ENCODE assay signal across 9 mouse cellular contexts in genomic region chr17:33032376-33032775, GRCm38 (mm10). TPM values are rescaled to one million over a fixed set of nuclear protein-coding genes. Genes with fewer than 3 reads are reported as not detected.
DNase-seq lines count a peak whose midpoint lies in the region; ATAC-seq and TF ChIP-seq lines count a peak whose summit lies in the region.
"Had no signal": no experiment of that assay in that cellular context is flagged by ENCODE, and none has a peak within 500 bp of the region (broad histone marks: within the 10 kb centered on the region; RNA-seq: fewer than 3 reads in every experiment).

No protein-coding gene starts in this region.

- H3K9ac ChIP-seq in forebrain, embryonic 12.5 days: peak overlapping the region; percentile 87
- H3K9ac ChIP-seq in liver, embryonic 13.5 days: peak overlapping the region; percentile 83
- 0 out of 2 replicates have a peak overlapping the region, but pooled peaks have one; percentile 61 for H3K9ac ChIP-seq in stomach, postnatal 0 days (ENCODE audit: low read length)

- peaks cover 3% of the 10 kb centered on the region for H3K36me3 ChIP-seq in forebrain, embryonic 12.5 days (replicated peaks)
- peaks cover 3% of the 10 kb centered on the region for H3K36me3 ChIP-seq in liver, embryonic 13.5 days
- H3K36me3 ChIP-seq in stomach, postnatal 0 days (ENCODE audit: control insufficient read depth, insufficient read depth, low read length): no peaks in the 10 kb centered on the region

- peak; percentile 29 for DNase-seq in embryo, embryonic 10.5 days (ENCODE audit: low spot score)
- no peak for DNase-seq in embryo, embryonic 10 days (ENCODE audit: low spot score)
- peak; percentile 11 for DNase-seq in 3134 (ENCODE audit: extremely low read depth, insufficient read length, low spot score)
- DNase-seq in liver, embryonic 13.5 days: no peak
- DNase-seq in stomach, postnatal 0 days (ENCODE audit: low spot score): no peak
- no peak for DNase-seq in left cerebral cortex, postnatal 10 days (ENCODE audit: extremely low spot score in 1 of 2, low spot score in 2 of 2)
- DNase-seq in layer of hippocampus, adult 9-10 months (ENCODE audit: low spot score): no peak

- no peaks in the 10 kb centered on the region for H3K27me3 ChIP-seq in forebrain, embryonic 12.5 days
- H3K27me3 ChIP-seq in liver, embryonic 13.5 days: no peaks in the 10 kb centered on the region
- H3K27me3 ChIP-seq in stomach, postnatal 0 days (ENCODE audit: control insufficient read depth, insufficient read depth, low read length): no peaks in the 10 kb centered on the region

- peaks cover 4% of the 10 kb centered on the region for H3K4me1 ChIP-seq in forebrain, embryonic 12.5 days
- H3K4me1 ChIP-seq in liver, embryonic 13.5 days (replicated peaks): peaks cover 9% of the 10 kb centered on the region
- H3K4me1 ChIP-seq in stomach, postnatal 0 days (replicated peaks; ENCODE audit: control insufficient read depth, insufficient read depth): no peaks in the 10 kb centered on the region

- peak overlapping the region; percentile 58 for H3K4me2 ChIP-seq in forebrain, embryonic 12.5 days
- peak overlapping the region; percentile 70 for H3K4me2 ChIP-seq in liver, embryonic 13.5 days
- peak overlapping the region; percentile 47 for H3K4me2 ChIP-seq in stomach, postnatal 0 days (replicated peaks; ENCODE audit: low read depth)

- ATAC-seq in forebrain, embryonic 12.5 days (ENCODE audit: low FRiP score): no peak; the same call in 1 of the 2 replicates
- no peak for ATAC-seq in liver, embryonic 13.5 days (ENCODE audit: low read depth)
- ATAC-seq in stomach, postnatal 0 days (ENCODE audit: low FRiP score, low TSS enrichment): no peak

- intact Hi-C loops in left cerebral cortex, postnatal 10 days (cut with DNase I): no loop called here

- no peak overlapping the region for H3K27ac ChIP-seq in forebrain, embryonic 12.5 days
- H3K27ac ChIP-seq in liver, embryonic 13.5 days: no peak overlapping the region
- H3K27ac ChIP-seq in stomach, postnatal 0 days (replicated peaks): no peak overlapping the region

- peaks cover 8% of the 10 kb centered on the region; the same call in 1 of the 2 replicates for H3K9me3 ChIP-seq in forebrain, embryonic 12.5 days
- H3K9me3 ChIP-seq in liver, embryonic 13.5 days (replicated peaks): peaks cover 2% of the 10 kb centered on the region; the same call in 1 of the 2 replicates
- 0 out of 2 replicates have a peak, but pooled peaks cover 2% of the 10 kb centered on the region for H3K9me3 ChIP-seq in stomach, postnatal 0 days (ENCODE audit: control insufficient read depth, low read length)

- H3K4me3 ChIP-seq in forebrain, embryonic 12.5 days (replicated peaks): peak overlapping the region; percentile 87
- peak overlapping the region; percentile 86 for H3K4me3 ChIP-seq in liver, embryonic 13.5 days (replicated peaks)
- peak overlapping the region; percentile 59 for H3K4me3 ChIP-seq in stomach, postnatal 0 days (ENCODE audit: low read depth, low read length)

- 10% methylated on average over 10 of the region's 10 CpGs for WGBS in forebrain, embryonic 12.5 days
- 5% methylated on average over 10 of the region's 10 CpGs for whole genome bisulfite sequencing in liver, embryonic 13.5 days (ENCODE audit: insufficient replicate concordance)
- 7% methylated on average over 10 of the region's 10 CpGs for WGBS in stomach, postnatal 0 days

- TF ChIP-seq CTCF in stomach, postnatal 0 days (IDR thresholded peaks at IDR 0.05; ENCODE audit: low read depth): no peak

- no peak for TF ChIP-seq EP300 in stomach, postnatal 0 days (optimal IDR thresholded peaks at IDR 0.05)

RNA-seq across cellular contexts. Expression of gene Zfp763, which starts 0.8 kb away (rescaled TPM):
- 21.7 and 23.6 TPM in 2 replicates for polyA plus RNA-seq in forebrain, embryonic 12.5 days (2016; fragmentation: Nextera tagmentation; extraction: Ambion mirVana)
- 2.7 and 3.3 TPM in 2 replicates for polyA plus RNA-seq in liver, embryonic 13.5 days (2015; fragmentation: Nextera tagmentation; extraction: Ambion mirVana)
- 3.1 and 3.2 TPM in 2 replicates for polyA plus RNA-seq in stomach, postnatal 0 days (2015; fragmentation: Nextera tagmentation; extraction: Ambion mirVana)
- 10 to 100 TPM; 22.1 to 26.9 TPM for total RNA-seq in left cerebral cortex, postnatal 10 days (2021)

RNA-seq across cellular contexts. Expression of gene 4921501E09Rik, which starts 35.5 kb away (rescaled TPM):
- polyA plus RNA-seq in forebrain, embryonic 12.5 days (2016; fragmentation: Nextera tagmentation; extraction: Ambion mirVana): not detected in 2 replicates
- polyA plus RNA-seq in liver, embryonic 13.5 days (2015; fragmentation: Nextera tagmentation; extraction: Ambion mirVana): not detected in 2 replicates
- polyA plus RNA-seq in stomach, postnatal 0 days (2015; fragmentation: Nextera tagmentation; extraction: Ambion mirVana): not detected in 2 replicates
- total RNA-seq in left cerebral cortex, postnatal 10 days (2021): not detected
- polyA plus RNA-seq: large intestine, adult 2 months had no signal

RNA-seq across cellular contexts. Expression of gene Zfp952, which starts 39.4 kb away (rescaled TPM):
- polyA plus RNA-seq in forebrain, embryonic 12.5 days (2016; fragmentation: Nextera tagmentation; extraction: Ambion mirVana): 16.6 and 18.2 TPM in 2 replicates
- 3.5 and 4.0 TPM in 2 replicates for polyA plus RNA-seq in liver, embryonic 13.5 days (2015; fragmentation: Nextera tagmentation; extraction: Ambion mirVana)
- 4.6 TPM in 2 replicates for polyA plus RNA-seq in stomach, postnatal 0 days (2015; fragmentation: Nextera tagmentation; extraction: Ambion mirVana)
- total RNA-seq in left cerebral cortex, postnatal 10 days (2021): 10 to 100 TPM; 15.6 to 15.7 TPM

RNA-seq across cellular contexts. Expression of gene Zfp563, which starts 56.7 kb away (rescaled TPM):
- polyA plus RNA-seq in forebrain, embryonic 12.5 days (2016; fragmentation: Nextera tagmentation; extraction: Ambion mirVana): 12.2 and 12.5 TPM in 2 replicates
- polyA plus RNA-seq in liver, embryonic 13.5 days (2015; fragmentation: Nextera tagmentation; extraction: Ambion mirVana): 1.5 TPM in 2 replicates
- polyA plus RNA-seq in stomach, postnatal 0 days (2015; fragmentation: Nextera tagmentation; extraction: Ambion mirVana): 2.5 and 3.7 TPM in 2 replicates
- total RNA-seq in left cerebral cortex, postnatal 10 days (2021): 10 to 100 TPM; 17.8 to 18.8 TPM

Comparison
In these comparisons a context has a peak if more than half of its experiments do, and no peak if none do; other contexts are left out.
1. DNase-seq: peak in embryo, embryonic 10.5 days (single experiment) and 3134 (single experiment); none in embryo, embryonic 10 days (single experiment), liver, embryonic 13.5 days (single experiment), stomach, postnatal 0 days (single experiment), left cerebral cortex, postnatal 10 days (0 of 2) and layer of hippocampus, adult 9-10 months (single experiment).
2. Peak in every context shown above with its lines, with median percentiles within 50 percentile points of each other: H3K4me2 ChIP-seq, H3K4me3 ChIP-seq and H3K9ac ChIP-seq.